Mouse (Mus musculus): Measurements from ENCODE around the gene Hdac4.

The Hdac4 gene

DNA sequence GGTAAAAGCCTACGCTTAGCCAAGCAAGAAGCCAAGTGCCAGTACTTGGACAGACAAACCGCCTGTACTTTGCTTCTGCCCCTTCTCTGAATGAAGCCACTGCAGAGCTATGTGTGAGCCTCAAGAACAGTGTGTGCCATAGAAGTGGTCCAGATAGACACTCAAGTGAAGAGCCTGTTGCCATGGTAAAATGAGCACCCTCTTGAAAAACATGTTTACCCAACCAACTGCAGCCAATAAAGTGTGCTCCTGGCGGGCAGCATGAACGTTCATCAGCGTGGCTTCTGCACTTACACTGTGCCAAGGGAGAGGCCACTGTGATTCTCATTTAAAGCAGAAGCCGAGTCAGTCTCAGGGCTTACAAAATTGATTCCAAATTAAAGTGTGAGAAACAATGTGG lies 165.0 kb downstream of the Hdac4 start:
- no peak for DNase-seq (ENCODE audit: low spot score in 2 of 2)

DNA sequence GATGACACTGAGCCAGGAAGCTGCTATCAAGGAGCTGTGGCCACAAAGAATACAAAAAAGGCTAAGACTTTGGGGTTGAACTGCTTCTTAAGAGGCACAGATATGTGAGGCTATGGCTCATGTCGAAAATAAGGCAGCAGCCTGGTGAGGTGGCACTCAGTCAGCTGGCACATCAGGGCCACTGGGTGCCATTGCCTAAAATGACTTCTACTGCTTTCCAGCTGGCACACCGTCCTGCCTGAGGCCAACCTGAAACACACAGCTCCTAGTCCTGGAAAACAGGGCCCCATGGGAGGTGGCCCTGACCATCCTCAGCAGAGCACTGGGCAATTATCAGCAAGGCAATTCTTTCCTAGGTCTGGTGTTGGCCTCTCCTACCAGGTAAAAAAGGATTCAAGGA lies 167.3 kb downstream of the Hdac4 start:
- DNase-seq (ENCODE audit: low spot score in 2 of 2): no peak

DNA sequence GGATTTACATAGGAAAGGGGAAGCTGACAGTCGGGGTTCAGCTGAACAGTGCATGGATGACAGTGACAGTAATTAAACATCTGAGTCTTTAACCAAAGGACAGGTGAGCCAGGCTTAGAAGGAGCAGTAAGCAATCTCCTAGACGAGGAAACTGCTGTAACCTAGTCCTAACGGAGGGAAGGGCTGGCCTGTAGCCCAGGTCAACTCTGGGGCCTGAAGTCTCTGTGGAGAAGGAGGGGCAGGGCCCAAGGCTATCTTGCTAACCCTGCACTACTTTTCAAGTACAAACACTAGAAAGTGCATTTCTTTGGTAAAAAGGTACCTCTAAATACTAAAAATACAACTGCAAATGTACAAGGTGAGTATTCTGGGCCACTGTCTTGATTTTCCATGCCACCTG lies 169.1 kb downstream of the Hdac4 start:
- no peak for DNase-seq (ENCODE audit: low spot score in 2 of 2)

DNA sequence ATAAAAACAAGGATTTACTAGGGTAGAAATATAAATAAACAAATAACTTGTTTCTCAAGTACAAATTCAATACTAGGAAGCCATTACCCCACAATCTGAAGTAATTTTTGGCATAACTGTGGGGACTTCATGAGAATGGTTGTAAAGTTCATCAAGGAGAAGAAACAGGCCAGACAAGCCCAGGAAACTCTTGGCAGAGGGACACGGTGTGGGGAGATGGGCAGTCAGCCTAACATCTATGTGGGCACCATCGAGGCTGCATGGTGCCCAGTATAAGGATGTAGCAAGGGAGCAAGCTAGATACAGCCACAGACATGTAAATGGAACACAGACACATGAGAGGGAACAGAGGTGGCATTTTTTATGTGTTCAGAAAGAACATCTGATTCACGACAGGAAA lies 171.6 kb downstream of the Hdac4 start:
- no peak for DNase-seq (ENCODE audit: low spot score in 2 of 2)

DNA sequence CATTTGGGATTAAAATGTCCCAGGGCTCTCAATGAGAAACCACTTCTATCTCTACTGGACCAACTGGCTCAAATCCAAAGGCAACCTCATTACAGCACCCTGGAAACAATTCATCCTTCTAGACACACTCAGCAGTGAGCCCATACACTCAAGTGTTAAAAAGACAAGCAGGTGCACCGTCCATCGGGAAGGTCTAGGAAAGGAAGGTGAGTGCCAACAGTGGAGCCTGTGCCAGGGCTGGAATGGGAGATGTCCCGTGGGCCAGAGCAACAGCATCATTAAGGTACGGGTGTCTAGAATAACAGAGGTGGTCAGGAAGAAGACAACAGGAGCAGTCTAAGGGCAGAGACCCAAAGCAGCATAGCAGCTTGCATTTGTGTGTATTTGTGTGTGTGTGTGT lies 173.5 kb downstream of the Hdac4 start:
- no peak for DNase-seq (ENCODE audit: low spot score in 2 of 2)

DNA sequence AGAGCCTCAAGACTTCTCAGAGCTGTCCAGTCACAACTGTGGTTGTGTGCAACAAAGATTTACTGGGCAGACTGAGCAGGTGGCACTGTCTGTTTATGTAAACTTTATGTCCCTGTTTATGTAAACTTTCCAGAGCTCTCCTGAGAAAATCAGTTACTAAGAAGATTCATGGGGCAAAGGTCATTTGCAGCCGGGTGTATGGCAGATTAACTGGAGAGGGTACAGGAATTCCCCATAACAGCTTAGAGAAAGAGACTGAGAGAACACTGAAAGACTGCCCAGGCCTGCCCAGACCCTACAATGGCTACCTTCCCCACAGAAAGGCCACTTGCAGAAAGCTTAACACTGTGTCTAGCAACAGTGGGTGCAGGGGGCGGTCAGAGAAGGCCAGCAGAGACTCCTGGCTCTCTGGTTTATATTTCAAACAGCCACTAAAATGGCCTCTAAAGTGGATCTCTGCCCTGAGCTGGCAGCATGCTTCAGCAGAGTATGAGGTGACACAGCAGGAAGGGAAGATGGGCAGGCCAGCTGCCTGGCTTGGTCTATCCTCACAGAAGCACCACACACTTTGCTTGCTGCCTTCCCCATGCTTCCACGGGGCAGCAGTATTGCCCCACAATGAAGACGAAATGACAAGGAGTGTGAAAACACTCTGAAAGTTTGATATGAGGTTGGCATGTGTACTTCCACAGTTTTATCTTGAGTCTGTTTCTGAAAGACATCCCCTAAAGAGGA lies 179.4 kb downstream of the Hdac4 start:
- DNase-seq (ENCODE audit: low spot score in 2 of 2): no peak

DNA sequence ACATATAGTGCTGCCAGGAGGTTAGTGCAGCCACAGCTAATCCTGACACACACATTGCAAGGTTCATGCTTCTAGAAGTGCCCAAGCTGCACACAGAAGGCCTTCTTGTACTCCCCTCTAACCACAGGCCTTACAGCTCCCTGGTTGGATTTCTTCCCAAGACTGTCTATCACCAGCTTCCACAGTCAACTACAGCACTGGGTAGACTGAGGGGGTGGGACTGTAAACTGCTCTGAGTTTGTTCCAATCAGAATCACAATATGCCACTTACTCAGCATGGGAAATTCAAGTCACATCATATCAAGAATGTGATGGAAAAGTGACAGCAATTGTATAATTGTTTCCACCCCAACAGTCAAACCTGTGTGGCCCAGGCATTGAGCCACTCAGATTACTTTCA lies 180.2 kb downstream of the Hdac4 start:
- no peak for DNase-seq (ENCODE audit: low spot score in 2 of 2)

DNA sequence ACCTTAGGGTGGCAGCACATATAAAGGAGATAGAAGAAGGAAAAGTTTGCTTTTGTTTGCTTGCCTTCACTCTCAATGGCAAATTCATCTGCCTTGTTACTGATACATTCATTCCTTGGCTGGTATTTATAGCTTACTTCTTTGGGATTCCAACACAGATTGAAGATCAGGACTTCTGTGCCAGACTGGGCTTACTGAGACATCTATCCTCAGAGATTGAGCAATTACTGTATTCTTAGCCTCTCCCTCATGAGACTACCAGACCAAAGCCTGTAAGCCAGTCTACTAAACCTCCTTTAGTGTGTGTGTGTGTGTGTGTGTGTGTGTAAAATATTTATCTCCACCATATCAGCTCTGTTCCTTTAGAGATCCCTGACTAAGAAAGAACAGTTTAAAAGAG lies 181.0 kb downstream of the Hdac4 start:
- DNase-seq (ENCODE audit: low spot score in 2 of 2): no peak

DNA sequence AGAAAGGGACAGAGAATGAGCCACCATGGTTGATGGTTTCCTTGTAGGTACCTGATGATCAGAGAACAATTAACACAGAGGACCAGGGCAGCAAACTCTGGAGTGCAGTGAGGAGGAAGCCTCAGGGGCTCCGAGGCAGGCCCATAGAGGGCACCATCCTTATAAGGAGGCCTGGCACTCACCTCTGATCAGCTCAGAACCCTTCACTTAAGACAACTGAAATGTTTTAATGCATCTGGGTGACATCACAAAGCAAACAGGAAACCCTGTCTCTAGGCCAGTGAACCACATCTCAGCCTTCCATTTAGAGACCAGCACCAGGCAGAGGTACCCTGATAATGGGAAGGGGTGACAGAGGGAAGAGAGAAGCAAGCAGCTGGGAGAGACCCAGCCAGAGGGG lies 188.8 kb downstream of the Hdac4 start:
- no peak for DNase-seq (ENCODE audit: low spot score in 2 of 2)

DNA sequence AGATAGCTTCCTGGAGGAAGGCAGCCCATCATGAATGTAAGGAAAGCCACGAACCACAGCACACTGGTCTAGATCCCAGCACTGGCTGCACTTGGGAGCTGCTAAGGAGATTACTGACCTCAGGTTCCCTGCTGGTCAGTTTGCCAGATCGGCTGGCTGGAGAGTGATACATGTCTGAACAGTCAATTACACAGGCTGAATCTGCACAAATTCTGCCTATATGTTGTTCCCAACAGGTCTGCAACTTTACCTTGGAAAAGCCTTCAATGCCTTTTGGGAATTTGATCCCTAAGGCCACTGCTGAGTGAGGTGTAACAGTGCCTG lies 189.9 kb downstream of the Hdac4 start:
- no peak for DNase-seq (ENCODE audit: low spot score in 2 of 2)

DNA sequence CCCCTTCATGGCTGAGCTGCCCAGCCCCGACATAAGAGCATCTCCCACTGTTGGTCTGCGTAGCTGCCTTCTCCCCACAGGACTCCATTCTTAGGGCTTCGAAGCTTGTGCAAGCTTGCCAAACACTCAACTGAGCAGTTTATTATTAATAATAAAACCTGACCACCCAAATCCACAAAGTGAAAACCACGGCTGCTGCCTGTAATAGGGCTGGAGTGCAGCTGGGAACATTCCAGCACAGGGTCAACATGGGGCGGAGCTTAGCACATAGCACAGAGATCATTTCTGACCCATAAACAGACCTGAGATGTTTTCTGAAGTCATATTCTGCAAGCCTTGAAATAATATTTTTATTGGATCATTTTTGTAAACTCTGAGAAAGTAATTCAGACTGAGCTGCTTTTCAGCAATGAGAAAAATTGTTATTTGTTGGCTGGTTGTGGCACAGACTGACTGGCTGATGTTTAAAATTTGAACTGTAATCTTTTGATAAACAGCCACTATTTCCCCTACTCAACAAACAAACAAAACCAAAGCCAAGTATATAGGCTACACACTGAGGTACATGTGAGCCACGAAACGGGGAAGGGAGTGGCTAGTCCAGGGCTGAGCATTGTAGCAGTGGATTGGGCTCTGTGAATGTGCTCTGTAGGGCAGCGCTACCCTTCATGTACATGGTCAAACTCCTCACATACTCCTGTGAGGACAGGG lies 190.4 kb downstream of the Hdac4 start:
- no peak for DNase-seq (ENCODE audit: low spot score in 2 of 2)

DNA sequence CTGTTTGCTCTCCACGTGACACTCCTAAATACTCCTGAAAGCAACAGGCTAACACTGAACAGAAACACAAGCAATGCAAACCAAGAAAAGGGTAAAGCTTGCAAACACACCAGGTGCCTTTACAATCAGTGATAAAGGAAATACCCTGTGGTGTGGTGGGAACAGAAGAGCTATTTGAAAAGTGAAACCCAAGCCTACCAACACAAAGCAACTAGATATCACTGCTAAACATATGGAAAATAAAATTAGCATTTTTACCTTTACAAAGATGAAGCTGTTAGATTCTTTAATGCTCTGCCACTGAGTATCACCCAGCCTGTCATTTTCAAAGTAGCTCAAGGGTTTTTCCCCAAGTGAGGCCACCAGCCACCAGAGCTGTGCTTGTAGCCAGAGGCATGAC lies 191.4 kb downstream of the Hdac4 start:
- no peak for DNase-seq (ENCODE audit: low spot score in 2 of 2)

DNA sequence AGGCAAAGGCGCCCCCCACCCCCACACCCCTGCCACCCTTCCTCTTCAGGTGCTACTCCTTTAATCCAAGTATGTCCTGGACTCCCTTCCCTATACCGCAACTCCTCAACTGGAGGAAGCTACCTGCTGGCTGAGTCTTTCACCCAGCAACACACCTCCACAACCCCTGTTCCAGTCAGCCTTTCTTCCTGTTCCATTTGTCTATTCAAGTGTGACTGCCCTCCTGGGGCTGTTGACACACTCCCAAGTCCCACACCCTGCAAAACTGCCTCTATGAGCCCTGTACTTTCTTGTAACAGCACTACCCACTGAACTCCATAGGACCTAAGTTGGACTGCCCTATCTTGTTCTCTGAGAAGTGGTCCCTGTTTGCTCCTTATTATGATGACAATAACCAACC lies 195.3 kb downstream of the Hdac4 start:
- no peak for DNase-seq (ENCODE audit: low spot score in 2 of 2)

DNA sequence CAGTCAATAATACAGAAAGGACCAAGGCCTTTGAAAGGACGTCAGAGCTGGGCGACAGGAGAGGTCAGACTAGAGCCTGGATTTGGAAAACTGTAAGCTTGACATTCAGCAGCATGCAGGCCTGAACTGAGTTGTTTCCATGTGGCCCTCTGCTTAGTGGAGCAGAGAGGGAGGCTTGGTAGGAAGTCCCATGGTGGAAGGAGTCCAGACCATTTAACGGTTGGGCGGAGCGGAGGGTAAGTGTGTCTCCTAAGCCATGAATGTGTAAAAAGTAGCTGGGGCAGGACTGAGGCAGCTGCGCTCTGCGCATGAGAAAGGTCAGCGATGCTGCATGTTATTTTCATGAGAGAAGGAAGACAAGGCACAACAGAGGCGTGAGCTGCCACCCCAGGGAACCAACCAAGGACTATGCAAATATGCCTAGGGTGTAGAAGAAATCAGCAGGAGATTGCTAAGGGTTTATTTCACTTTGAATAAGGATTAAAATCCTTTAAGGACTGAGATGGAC lies 201.8 kb downstream of the Hdac4 start:
- no peak for DNase-seq (ENCODE audit: low spot score in 2 of 2)

DNA sequence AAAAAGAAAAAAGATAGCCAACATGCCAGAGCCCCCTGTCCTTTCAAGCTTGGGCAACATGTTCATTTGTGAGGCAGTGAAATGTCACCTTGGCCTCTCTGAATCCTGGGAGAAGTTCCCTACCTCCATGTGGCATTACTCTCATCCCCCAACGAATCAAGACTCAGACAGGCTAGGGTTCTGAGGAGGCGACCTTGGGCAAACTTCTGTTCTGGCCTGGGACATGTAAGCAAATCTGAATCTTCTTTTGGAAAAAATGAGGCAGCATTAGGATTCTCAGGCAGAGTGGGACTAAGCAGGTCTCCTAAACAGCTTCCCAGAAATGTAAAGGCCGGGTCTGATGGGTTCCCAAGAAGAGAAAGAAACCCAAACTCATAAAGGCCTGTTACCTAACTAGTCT lies 202.8 kb downstream of the Hdac4 start:
- no peak for DNase-seq (ENCODE audit: low spot score in 2 of 2)

DNA sequence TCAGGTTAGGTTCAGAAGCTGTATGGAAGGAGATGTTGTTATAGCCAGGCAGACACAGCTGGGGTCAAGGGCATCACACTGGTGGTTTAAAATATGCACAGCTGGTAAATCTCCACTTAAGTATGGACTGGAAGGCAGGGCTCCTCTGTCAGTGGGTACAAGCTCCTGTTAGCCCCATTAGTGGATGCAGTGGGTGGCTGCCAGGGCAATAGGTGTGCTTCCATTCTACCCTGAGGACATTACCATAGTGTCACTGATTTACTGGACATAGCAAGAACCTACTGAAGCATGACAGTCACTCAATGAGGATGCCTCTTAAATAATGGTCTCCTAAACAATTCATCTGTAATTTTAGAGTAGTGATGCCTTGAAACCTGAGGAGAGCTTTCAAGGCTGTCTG lies 203.9 kb downstream of the Hdac4 start:
- DNase-seq (ENCODE audit: low spot score in 2 of 2): no peak

DNA sequence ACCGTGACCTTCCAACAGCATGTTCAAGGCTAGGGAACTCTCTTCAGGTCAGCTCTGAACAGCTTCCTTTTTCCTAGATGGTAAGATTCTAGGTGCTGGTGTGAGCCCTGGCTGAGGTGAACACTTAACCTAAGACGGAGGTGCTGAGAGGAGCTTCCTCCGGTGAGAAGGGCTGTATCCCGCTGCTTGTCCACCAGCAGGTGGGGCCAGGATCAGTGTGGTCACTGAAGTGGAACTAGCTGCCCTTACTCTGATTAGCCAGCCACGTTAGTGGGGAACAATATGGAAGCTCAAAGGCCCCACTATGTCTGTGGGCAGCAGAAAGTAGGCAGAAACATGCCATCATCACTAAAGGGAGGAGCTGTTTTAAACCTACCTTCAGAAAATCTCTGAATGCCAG lies 204.6 kb downstream of the Hdac4 start:
- no peak for DNase-seq (ENCODE audit: low spot score in 2 of 2)

DNA sequence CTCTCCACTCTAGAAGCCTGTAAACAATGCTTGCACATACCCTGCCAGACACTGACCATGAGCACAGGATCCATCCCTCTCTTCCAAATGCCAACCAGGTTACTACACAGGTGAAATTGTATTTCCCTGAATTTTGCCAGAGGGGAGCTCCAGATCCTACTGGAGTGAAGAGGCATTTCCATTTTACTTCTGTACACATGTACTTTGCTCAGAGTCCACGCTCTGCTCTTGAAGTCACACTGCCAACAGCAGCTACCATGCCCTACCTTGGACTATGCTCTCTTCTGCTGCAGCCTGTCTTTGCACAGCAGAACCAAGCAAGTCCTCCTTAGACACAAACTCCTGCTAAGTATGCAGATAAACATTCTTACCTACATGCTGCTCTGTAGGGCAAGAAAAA lies 206.6 kb downstream of the Hdac4 start:
- no peak for DNase-seq (ENCODE audit: low spot score in 2 of 2)

DNA sequence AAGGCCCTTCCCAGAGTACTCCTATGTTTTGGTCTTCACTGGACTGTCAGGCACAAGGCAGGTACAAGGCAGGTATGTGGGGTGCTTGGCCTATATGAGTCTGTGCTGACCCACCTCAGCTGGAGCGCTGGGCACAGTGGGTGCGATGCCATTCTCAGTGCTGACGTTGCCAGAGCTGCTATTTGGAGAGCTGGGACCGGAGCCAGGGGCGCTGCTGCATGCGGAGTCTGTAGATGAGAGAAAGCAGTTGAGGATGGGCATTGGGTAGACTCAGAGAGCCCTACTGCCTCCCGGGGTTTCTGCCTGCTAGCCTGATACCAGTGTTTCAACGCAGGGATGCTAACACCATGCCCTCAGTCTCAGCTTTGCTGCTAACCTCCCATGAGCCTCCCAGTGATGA lies 208.1 kb downstream of the Hdac4 start:
- DNase-seq (ENCODE audit: low spot score in 2 of 2): peak in 1 of 2 experiments; percentile 53

DNA sequence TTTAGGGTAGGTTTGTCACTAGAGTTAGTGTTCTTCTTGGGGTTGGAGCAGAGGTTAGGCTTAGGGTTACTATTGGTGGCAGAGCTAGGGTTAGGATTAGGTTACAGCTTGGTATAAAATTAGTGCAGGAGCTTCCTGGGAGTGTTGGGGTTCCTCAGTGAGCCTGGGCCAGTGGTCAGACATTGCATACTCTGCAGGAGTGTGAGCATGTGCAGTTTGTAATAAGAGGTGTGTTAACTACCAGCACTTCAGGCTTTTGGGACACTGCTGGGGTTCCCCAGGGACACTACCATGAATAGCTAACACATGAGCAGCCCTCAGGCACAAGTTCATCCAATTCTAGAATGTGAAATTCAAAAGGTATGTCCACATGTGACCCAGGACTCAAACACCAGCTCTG lies 209.7 kb downstream of the Hdac4 start:
- no peak for DNase-seq (ENCODE audit: low spot score in 2 of 2)

DNA sequence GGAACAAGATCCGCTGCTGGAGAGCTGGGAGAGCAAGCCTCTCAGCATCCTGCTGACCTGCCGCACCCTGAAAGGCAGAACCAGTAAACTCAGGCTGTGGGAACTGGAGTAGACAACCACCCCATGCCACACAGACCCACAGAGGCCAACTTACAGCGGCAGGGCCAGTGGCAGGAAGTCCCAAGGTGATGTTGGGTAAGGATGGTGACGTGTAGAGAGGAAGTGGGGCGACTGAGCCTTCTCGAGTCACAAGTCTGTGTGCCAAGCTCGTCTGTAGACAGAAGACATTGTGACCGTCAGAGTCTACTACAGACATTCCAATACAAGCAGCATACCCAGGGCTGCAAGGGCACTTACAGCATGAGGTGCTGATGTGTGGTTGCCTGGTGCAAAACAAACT lies 211.0 kb downstream of the Hdac4 start:
- DNase-seq (ENCODE audit: low spot score in 2 of 2): no peak

DNA sequence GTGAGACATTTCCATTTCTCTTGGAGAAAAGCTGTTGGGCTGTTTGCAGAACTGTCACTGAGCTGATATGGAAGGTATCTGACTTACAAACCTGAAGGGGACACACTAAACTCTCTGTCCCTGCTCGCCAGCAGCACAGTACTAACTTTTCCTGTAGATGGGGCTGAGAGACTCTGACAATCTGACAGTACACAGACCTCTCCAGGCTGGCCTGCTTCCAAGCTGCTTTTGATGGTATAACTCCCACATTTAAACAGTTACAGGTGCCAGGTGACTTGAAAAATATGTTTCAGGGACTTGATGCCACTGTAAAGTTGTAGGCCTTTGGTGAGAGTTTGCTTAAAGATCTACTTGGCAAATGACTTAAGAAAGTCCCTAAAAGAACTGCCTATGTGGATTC lies 214.1 kb downstream of the Hdac4 start:
- no peak for DNase-seq (ENCODE audit: low spot score in 2 of 2)

DNA sequence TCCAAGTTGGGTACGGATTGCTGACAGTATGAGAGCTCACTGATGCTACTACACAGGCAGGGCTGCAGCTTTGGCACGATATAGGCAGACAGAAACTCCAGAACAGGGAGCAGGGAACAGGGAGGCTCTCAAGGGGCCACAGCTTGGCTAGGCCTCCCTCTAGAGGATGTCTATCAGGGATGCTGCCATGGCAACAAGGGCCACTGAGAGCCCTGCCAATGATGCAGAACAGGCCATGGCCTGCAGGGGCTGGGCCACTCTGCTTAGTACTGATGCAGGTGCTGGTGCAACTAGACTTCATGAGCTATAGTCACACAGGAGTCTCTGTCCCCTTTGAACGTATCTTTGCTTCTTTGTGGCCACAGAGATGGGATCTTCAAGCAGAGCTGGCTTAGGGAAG lies 217.1 kb downstream of the Hdac4 start:
- DNase-seq (ENCODE audit: low spot score in 2 of 2): no peak
